Mouse (Mus musculus): ENCODE measurements around the gene AU022252.

- TF ChIP-seq CTCF (IDR thresholded peaks at IDR 0.05; ENCODE audit: borderline replicate concordance, insufficient read depth, low read depth, low read length), result no peak
- no peak for TF ChIP-seq POLR2A (IDR thresholded peaks at IDR 0.05; ENCODE audit: borderline replicate concordance, insufficient read depth, low read length)
Observed at GRCm38 (mm10) chr4:119218169-119218568, 14.3 kb downstream of the AU022252 start, which contains the start of gene Tmem269.
